Mouse (Mus musculus) heart, postnatal 0 days (tissue): ENCODE measurements around the gene Dhrs4.

Experiments used
- CTCF ChIP-seq: IDR thresholded peaks from 2 replicates; pipeline ENCODE4 v1.5.1; 2016; ENCODE audit warnings: antibody characterized with exemption, control low read depth, low read depth
- EP300 ChIP-seq: IDR thresholded peaks from 2 replicates; pipeline ENCODE4 v1.6.1; 2016; ENCODE audit warnings: antibody characterized with exemption, low read depth

DNA sequence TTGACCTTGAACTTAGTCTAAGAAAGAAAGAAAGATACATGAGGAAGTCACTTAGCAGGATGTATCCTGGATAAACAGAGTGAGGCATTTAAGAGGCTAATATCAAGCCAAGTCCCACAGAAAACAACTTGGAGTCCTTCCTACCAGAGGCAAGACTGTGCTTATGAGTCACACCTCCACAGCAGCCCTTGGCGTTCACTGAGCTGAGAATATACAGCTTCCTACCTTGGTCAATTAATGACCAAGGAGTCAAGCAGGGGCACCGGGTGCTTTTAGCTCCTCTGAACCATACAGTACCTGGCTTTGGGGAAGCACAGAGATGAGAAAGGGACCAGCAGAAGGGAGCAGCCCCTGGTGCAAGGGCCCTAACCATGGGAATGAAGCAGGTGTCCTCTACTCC, 9.5 kb upstream of the Dhrs4 start:
- TF ChIP-seq EP300 = no peak
- no peak for TF ChIP-seq CTCF
